Mouse (Mus musculus) megakaryocyte-erythroid progenitor cell, adult 5-6 weeks (primary cell): Measurements from ENCODE around the gene Hist3h2a. TPM values are rescaled to one million over a fixed set of nuclear protein-coding genes. Genes with fewer than 3 reads are reported as not detected.

Experiments used
- ATAC-seq: replicated peaks from 2 replicates; pipeline ENCODE4 v1.8.0; 2016; ENCODE audit warnings: mild to moderate bottlenecking, inconsistent platforms; ENCODE audit not compliant: severe bottlenecking, poor library complexity, low FRiP score, low TSS enrichment
- total RNA-seq, 2 experiments: library from RNA; stranded (forward) in 1 of 2; stranded (reverse) in 1 of 2; fragments of 200-1000, 215-1000 nt in 1 of 2; fragments of >200 nt in 1 of 2; fragmentation: Nextera tagmentation in 1 of 2; gene quantifications; 2 replicates each; pipeline ENCODE4 v1.2.3; 2014 to 2017

The Hist3h2a gene
- 29.7 and 39.9 TPM in 2 replicates for total RNA-seq (2014; fragmentation: Nextera tagmentation)
- total RNA-seq (2017): 238 and 296 TPM in 2 replicates

DNA sequence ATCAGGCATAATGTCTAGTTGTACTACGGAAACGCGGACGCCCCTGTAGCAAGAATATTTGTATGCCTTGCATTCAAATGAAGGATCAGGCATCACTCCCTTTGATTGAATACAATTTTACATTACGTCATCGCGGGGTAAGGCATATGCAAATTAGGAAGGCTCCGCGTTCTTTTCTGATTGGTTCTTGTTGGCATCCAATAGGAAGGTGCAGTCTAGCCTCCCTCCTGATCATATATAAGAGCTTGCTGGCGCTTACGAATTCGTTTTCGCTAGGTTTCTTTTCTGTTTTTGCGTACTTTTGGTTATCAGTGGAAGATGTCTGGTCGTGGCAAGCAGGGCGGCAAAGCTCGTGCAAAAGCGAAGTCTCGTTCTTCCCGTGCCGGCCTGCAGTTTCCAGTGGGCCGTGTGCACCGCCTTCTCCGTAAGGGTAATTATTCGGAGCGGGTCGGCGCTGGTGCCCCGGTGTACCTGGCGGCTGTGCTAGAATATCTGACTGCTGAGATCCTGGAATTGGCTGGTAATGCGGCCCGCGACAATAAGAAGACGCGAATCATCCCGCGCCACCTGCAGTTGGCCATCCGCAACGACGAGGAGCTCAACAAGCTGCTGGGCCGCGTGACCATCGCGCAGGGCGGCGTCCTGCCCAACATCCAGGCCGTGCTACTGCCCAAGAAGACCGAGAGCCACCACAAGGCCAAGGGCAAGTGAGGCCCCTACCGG is at the start of gene Hist3h2a, which contains the start of gene Trim17:
Gene Hist3h2a (plus strand): TSS at position 266 of the 723 bp plus-strand sequence.
Gene Trim17 (plus strand): TSS at position 266 of the 723 bp plus-strand sequence.
- peak; percentile 85 for ATAC-seq

DNA sequence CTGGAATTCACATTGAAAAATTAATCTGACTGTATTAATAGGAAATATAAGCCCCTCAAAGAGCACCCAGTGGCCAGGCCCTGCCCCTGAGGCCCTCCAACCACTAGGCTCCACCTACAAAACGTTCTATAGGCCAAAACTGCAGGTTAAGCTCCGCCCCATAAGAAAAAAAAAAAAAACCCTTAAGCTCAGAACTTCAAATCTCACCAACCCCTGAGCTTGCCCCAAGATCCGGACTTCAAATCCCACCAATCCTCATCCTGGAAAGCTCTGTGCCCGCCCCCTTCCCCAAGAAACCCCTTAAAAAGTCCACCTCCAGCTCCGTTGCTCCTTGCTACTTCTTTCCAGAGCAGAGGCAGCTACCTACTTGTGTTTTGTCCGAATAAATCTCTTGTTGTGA is 49.6 kb upstream of the Hist3h2a start:
- peak; percentile 38 for ATAC-seq

DNA sequence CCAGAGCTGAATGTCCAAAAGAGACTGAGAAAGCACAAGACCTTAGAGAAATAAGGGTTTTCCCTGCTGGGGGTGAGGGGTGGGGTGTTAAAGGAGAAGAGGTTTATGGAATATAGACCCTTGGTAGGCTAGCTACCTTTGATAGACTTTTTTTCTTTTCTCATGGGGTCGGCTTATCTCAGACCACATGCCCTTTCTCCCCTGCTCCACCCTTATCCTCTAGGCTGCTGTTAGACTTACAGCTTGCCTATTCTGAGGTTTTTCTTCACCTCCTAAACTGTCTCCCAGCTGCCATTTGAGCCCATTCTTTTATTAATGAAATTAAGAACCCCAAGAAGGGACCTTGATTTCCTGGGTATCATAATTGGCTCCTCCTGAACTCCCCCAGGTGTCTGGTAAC is 40.7 kb upstream of the Hist3h2a start:
- ATAC-seq: 0 out of 2 replicates have a peak, but pooled peaks have one; percentile 21

DNA sequence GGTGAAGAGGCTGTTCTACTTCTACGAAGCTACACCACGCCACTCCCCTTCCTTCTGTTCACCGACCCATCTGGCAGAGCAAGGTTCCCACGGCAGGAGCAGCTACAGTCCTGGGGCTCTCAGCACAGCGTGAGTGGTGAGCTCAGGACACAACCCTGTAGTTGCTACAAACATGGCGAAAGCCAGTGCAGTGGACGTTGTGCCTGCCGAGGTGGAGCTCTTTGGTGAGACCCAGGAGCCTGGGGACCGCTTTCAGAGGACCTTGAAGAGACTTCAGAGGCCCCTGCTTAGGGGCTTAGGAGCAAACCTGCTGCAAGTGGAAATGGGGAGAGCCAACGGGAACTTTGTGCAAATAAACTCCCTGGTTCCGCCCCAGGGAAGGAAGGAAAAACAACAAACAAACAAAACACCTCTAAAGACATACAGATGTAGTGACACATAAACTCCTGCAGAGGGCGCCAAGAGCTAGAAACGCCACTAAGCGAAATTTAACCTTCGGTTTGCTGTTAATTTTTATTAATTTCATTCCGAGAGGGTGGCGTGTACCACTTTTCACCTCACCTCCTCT is 39.9 kb upstream of the Hist3h2a start:
- ATAC-seq: no peak

DNA sequence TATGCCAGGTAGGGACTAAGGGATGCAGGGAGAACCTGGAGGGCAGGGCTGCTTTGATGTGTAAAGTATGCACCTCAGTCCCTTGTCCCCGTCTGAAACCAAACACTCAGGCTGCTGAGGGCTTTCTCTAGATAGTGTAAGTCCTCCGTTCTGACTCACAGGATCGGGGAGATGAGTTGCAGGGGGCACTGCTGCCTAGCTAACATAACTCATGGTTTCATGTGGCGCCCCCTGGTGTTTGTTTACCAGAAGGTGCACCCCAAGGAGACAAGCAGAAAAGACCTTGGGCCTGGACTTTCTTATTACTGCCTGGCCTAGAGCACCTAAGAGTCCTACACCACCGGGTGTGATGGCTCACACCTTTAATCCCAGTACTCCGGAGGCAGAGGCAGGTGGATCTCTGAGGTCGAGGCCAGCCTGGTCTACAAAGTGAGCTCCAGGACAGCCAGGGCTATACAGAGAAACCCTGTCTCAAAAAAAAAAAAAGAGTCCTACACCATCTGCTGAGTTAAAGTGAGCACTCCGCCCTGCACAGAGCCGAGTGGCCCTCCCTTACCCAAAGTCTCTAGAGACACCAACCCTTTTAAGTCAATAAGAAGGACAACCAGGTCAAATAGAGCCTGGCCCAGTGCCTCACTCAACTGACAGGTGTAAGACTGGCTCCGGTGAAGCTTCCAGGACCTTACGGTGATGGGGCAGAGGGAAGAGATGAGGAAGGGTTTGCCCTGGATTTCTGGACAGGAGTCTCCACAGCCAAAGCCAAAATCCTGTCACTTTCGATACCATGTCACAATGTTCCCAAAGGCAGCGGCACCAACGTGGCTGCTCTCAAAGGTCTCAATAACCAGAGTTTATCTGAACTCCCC is 37.4 kb upstream of the Hist3h2a start:
- ATAC-seq: peak; percentile 60

DNA sequence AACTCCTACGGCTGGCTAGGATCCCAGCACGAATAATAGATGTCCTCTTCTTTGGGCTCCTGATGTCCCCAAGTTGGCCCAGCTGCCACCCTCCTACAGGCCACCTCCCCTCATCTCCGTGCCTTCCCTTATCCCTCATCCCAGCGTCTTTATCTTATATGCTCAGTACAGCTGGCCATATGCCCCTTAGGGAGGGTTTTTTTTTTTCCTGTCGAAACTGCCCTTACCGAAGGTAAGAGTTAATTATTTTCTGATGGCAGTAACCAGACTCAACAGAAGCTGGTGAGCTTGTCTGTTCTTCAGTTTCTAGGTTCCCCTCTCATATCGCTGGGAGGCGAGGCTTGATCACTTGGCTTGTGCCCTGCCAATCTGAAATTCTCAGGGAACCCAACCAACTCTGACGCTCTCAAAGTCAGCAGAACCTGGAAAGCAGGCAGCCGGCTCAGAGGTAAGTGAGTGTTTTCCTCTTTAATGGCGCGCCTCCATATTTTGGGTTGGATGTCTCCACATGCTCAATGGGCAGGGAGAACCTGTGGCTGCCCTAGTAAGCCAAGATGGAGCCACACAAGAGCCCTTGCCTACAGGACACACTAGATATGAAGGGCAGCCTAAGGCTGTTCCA is 36.6 kb upstream of the Hist3h2a start, which contains the start of gene Btnl10:
Gene Btnl10 (plus strand): TSS at position 164 of the 622 bp plus-strand sequence.
- peak; percentile 83 for ATAC-seq

DNA sequence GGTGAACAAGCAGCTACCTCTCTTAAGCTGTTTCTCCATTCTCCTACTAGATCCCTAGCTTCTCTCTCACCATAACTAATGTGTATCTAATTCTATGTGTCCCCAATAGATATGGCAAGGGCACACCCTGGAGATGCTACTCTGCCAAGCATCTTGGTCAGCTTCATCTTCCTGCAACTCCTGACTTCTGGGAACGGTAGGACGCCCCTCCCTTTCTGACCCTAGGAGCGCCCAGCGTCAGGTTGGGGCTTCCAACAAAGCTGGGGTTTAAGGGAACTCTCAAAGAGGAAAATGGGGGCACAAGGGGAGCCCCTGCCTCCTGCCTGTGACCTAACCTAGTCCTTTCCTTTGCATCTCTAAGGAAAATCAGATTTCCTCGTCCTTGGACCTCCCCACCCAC is 35.7 kb upstream of the Hist3h2a start:
- ATAC-seq: no peak

DNA sequence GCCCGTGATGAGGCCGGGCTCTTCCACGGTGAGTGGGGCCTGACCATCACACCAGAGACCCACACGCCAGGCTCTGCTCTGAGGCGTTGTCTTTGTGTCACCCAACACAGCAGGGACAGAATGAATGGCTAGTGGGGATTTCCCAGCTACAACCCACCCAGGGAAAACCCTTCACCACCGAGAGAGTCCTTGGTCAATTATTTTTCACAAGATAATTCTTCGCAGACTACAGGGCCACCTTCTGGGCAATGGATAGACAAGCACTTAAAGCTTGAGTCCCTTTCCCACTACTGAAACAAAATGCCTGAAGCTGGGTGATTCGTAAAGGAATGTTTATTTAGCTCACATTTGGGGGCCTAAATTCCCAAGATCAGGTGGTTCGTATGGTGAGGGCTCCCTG is 32.1 kb upstream of the Hist3h2a start:
- ATAC-seq: no peak

DNA sequence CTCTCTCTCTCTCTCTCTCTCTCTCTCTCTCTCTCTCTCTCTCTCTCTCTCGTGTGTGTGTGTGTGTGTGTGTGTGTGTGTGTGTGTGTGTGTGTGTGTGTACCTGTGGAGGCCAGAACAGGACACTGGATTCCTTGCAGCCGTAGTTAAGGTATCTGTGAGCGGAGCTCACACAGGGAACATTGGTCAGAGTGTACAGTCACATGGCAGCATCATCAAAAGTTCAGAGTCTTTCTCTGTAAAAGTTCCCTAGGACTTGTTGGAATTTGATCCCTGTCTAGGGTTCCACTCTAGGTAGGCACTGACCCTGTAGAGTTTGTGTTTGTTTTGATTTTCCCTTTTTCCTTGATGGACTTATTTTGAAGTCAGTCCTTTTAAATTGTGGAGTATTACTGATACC is 27.8 kb upstream of the Hist3h2a start:
- no peak for ATAC-seq

DNA sequence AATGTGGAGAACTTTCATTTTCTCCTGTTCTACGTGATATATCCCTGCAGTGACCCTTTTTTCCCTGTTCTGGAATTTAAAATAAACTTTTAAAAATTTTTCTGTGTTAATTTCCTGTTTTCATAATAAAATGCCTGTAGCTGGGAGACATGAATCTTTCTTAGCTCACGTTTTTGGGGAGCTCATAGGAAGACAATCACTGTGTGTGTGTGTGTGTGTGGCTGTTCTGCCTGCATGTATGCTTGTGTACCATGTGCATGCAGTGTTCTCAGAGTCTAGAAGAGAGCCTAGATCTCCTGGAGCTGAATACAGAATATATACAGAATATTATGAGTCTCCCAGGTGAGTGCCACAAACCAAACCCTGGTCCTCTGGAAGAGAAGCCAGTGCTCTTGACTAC is 27.4 kb upstream of the Hist3h2a start:
- ATAC-seq: no peak

DNA sequence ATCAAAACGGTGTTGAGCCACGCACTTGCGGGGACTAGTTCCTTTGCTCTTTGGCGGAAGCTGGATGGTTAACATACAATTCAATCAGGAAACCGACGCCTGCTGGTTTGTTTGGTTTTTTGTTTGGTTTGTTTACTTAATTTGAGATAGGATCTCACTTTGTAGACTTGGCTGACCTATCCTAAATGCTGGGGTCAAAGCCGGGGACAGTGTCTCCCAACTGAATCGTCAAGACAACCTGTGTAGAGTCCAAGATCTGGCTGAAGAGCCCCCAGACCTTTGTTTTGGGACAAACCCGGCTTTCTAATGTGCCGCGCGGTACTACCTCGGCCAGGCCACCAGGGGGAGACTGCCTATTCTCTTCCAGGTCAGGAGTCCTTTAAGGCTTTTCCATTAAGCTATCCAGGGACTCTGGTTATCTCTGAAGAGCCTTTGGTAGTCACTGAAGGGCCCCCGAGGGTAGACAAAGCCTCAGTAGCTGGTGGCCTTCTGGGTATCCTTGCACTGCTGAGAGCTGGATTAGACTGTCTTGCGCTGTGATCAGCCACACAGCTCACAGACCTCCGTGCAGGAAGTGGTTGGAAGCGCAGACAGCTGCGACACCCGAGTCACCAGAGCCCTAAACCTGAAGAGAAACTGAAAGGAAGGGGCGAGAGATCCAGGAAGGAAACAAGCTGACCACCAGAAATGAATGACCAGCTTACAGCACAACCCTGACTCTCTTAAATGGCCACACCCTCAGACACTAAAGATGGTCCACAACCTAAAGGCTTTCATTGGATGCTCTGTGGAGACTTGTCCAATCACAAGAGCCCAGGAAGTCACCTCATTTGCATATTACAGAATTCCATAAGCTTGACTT is 26.5 kb upstream of the Hist3h2a start:
- ATAC-seq: peak; percentile 75

DNA sequence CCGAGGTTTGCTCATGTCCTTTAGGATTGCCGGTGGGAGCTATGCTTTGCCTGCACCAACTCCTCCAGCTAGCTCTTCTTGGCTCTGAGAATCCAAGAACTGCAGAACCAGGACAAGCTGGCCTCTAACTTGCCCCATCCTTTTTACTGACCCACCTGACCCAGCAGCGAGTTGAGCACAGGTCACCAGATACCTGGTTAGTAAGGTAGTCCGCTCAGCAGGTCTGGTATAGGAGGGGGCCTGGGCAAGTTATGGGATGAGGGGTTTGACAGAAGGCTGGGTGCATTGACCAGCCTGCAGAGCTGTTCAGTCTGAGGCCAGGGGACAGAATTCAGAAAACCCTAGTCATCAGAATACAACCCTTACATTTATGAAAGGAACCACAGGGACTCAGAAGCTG is 25.4 kb upstream of the Hist3h2a start:
- ATAC-seq: no peak

DNA sequence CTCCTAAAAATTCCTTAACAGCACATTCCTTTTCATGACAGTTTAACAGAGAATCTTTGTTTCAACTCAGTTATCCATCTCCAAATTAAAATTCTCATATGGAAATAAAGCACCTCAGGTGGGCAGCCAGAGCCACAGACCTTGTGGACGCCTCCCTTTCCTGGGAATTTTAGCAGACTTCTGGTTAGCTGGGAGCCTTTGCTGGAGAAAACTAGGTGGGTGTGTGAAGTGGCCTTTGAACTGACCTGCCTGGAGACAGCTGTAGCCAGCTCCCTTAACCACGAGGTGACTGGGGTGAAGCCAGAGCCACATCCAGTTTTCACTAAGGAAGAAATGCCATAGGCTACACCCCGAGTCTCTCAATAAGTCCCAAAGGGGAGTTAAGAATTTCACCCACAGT is 24.8 kb upstream of the Hist3h2a start:
- ATAC-seq: no peak

DNA sequence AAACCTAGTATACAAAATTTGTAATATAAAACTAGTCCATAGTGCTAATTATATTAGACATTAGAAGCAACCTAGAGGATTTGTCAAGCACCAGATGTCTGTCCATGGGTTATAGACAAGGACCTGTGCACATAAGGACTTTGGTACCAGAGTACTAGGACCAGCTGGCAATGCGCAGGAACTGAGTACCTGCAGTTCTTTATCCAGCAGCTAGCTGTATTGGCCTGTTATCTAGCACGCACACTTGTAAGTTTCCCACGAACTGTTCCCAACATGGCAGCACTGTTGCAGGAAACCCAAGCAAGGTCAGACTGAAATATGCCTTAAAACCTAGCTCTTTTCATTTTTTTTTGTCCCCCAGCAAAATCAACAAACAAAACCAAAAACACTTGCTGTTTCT is 24.2 kb upstream of the Hist3h2a start:
- no peak for ATAC-seq

DNA sequence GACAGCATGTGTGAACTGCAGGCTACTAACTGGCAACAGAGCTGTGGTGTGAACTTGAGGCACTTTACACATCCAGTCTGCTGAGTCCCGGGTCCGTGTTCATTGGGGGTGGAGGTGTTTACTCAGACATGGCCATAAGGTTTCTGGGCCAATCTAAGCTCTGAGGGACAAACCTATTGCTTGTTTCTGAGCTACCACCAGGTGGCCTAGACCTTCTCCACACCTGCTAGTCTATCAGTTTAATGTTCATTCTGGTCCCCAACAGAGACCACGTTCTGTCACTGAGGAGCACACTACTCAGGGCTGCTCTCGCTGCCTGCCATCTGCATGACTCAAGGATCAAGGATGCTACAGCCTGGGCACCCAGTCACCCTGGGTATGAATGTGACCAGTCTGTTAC is 22.9 kb upstream of the Hist3h2a start:
- 0 out of 2 replicates have a peak, but pooled peaks have one; percentile 20 for ATAC-seq

DNA sequence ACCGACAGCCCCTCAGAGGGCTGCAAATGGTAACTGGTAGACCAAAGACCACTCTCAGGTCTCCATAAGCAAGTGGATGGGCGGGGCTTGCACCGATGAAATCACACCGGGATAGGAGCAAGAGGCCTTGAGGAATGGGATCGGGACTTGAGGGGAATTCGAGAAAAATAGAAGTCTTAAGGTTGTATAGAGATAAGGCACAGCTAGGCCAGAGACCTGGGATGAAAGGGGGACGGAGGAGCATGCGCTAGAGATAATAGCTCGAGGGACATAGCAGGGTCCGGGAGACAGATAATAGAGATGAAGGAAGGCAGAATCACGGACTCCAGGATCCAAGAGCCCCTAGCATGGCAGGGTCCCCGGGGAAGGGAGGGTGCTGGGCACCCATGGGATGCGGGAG is 16.6 kb upstream of the Hist3h2a start:
- ATAC-seq: peak; percentile 27; the same call in 1 of the 2 replicates

DNA sequence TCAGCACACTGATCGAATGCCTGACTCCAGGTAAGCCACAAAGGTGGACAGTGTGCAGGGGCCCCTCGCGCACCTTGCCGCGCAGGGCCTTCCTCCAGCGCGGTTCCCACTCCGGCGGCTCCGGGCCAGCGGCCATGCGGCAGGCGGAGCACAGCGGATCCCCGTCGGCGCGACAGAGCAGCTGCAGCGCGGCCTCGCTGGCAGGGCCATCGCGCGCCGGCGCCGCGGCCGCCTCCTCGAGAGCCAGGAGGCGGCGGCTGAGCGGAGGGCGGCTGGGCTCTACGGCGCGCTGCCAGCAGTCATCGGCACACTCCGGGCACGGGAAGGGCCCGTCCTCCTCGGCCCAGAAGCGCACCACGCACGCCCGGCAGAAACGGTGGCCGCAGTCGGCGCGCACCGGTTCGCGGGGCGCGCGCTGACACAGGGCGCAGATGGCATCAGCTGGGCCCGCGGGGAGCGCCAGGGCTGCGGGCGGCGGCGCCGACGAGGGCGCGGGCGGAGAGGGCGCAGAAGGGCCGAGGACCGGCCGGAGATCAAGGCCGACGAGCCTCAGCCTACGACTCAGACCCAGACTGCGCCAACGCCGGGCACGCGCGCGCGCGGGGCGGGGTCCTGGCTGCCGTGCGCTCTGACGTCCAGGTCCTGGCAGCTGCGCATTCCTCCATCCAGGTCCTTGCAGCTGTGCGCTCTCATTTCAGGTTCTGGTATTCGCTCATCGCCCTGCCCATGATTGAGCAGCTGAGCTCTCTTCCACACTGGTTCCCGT is 16.0 kb upstream of the Hist3h2a start, which contains the start of gene Rnf187:
Gene Rnf187 (minus strand): TSS at position 595 of the 766 bp plus-strand sequence.
- ATAC-seq: peak; percentile 86

DNA sequence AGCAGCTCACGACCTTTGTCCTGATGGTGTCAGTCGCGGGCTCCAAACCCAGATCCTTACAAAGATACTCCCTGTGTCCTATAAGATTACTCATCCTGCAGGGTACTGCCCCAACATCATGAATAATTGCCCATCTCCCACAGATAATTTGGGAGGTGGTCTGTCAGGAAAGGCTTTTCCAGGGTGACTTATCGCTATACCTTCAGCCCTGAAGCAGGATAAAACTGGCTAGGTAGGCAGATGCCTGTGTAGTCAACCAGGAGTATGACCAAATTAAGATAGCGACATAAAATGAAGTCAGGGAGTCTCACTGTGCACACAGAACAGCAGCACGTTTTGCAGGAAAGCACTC is 15.4 kb upstream of the Hist3h2a start:
- no peak for ATAC-seq
